Mouse (Mus musculus): ENCODE measurements around the gene Fchsd2.

GRCm38 (mm10) chr7:101109006-101109855, 16.6 kb downstream of the Fchsd2 start:
- no peak for TF ChIP-seq CTCF (IDR thresholded peaks at IDR 0.05; ENCODE audit: low read depth)
- no peak for TF ChIP-seq EP300 (IDR thresholded peaks at IDR 0.05; ENCODE audit: low read depth)
